17 mouse cellular contexts compared by ENCODE assay signal in the genomic region with DNA sequence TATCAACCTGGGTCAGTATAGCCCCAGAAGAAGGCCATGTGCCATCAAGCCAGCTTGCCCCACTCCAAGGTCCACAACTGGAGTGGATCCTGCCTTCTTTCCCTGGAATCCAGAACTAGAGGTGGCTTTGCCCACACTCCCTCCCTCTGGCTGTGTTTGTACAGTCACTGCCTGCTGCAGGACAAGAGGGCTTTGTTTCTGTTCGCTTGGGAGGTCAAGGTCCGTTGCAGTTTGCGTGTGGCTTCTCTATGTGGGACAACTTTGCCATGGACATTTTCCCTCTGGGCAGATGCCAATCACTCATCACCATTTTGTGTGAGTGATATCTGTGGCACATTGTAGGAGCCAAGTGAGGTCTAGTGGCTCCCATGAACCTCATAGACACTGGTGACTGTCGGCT.
DNase-seq lines count a peak whose midpoint lies in the region; ATAC-seq and TF ChIP-seq lines count a peak whose summit lies in the region.
"Had no signal": no experiment of that assay in that cellular context is flagged by ENCODE, and none has a peak within 500 bp of the region (broad histone marks: within the 10 kb centered on the region; RNA-seq: fewer than 3 reads in every experiment).

No protein-coding gene starts in this region.

- intact Hi-C loops in heart, adult 2 months (cut with DNase I): no loop called here

- no peak for ATAC-seq in heart, embryonic 12.5 days (ENCODE audit: insufficient number of reproducible peaks, low FRiP score)
- ATAC-seq in limb, embryonic 12.5 days (ENCODE audit: insufficient number of reproducible peaks, insufficient read depth, low FRiP score, low TSS enrichment, low read depth): no peak
- peak; percentile 66 for ATAC-seq in intestine, embryonic 16.5 days
- ATAC-seq in stomach, embryonic 14.5 days (ENCODE audit: insufficient number of reproducible peaks, insufficient read depth, low FRiP score, low read depth): peak; percentile 47; the same call in 1 of the 2 replicates
- ATAC-seq: forebrain, postnatal 0 days; midbrain, embryonic 15.5 days had no signal

- no peak overlapping the region for H3K4me2 ChIP-seq in heart, embryonic 12.5 days
- H3K4me2 ChIP-seq in limb, embryonic 12.5 days: no peak overlapping the region
- H3K4me2 ChIP-seq in intestine, embryonic 16.5 days (ENCODE audit: low read depth, low read length): no peak overlapping the region
- H3K4me2 ChIP-seq in stomach, embryonic 14.5 days (replicated peaks; ENCODE audit: low read depth, low read length): no peak overlapping the region
- H3K4me2 ChIP-seq: heart, embryonic 13.5 days; limb, embryonic 13.5 days; midbrain, embryonic 15.5 days had no signal

- no peaks in the 10 kb centered on the region for H3K36me3 ChIP-seq in heart, adult 2 months (ENCODE audit: control insufficient read depth, insufficient read depth, low read length)
- no peaks in the 10 kb centered on the region for H3K36me3 ChIP-seq in heart, embryonic 12.5 days
- H3K36me3 ChIP-seq in limb, embryonic 12.5 days: no peaks in the 10 kb centered on the region
- no peaks in the 10 kb centered on the region for H3K36me3 ChIP-seq in limb, embryonic 10.5 days
- H3K36me3 ChIP-seq in intestine, embryonic 16.5 days (ENCODE audit: control insufficient read depth, insufficient read depth, low read length): no peaks in the 10 kb centered on the region
- no peaks in the 10 kb centered on the region for H3K36me3 ChIP-seq in stomach, embryonic 14.5 days (ENCODE audit: control insufficient read depth, insufficient read depth, low read length)
- H3K36me3 ChIP-seq: heart, embryonic 13.5 days; hindbrain, embryonic 10.5 days; limb, embryonic 13.5 days; midbrain, embryonic 15.5 days had no signal

- no peak for TF ChIP-seq CTCF in heart, adult 2 months (IDR thresholded peaks at IDR 0.05)

- peak in 1 of 2 experiments; percentile 42 for DNase-seq in heart, adult 2 months
- no peak for DNase-seq in limb, embryonic 10.5 days (ENCODE audit: low spot score)
- DNase-seq in urinary bladder, postnatal 4 days (ENCODE audit: low spot score in 2 of 2): no peak
- DNase-seq in left cerebral cortex, adult 18-20 months (ENCODE audit: low spot score in 2 of 2): no peak
- DNase-seq: adrenal gland, postnatal 14 days; cerebellum, adult 18-20 months; forebrain, postnatal 0 days; lung, postnatal 10 days had no signal

- H3K27me3 ChIP-seq in heart, adult 2 months (ENCODE audit: control insufficient read depth, insufficient read depth, low read length): no peaks in the 10 kb centered on the region
- H3K27me3 ChIP-seq in heart, embryonic 12.5 days (replicated peaks): no peaks in the 10 kb centered on the region
- H3K27me3 ChIP-seq in limb, embryonic 12.5 days: 0 out of 2 replicates have a peak, but pooled peaks cover 3% of the 10 kb centered on the region
- 0 out of 2 replicates have a peak, but pooled peaks cover 8% of the 10 kb centered on the region for H3K27me3 ChIP-seq in limb, embryonic 10.5 days (ENCODE audit: low read depth, poor library complexity, severe bottlenecking)
- no peaks in the 10 kb centered on the region for H3K27me3 ChIP-seq in intestine, embryonic 16.5 days (replicated peaks; ENCODE audit: control insufficient read depth, insufficient read depth, low read length)
- no peaks in the 10 kb centered on the region for H3K27me3 ChIP-seq in stomach, embryonic 14.5 days (ENCODE audit: control insufficient read depth, insufficient read depth, low read length)
- H3K27me3 ChIP-seq: heart, embryonic 13.5 days; limb, embryonic 13.5 days; midbrain, embryonic 15.5 days had no signal

- H3K9ac ChIP-seq in heart, adult 2 months (ENCODE audit: low read depth, low read length): no peak overlapping the region
- no peak overlapping the region for H3K9ac ChIP-seq in heart, embryonic 12.5 days
- no peak overlapping the region for H3K9ac ChIP-seq in limb, embryonic 12.5 days (replicated peaks)
- H3K9ac ChIP-seq in intestine, embryonic 16.5 days (ENCODE audit: low read depth, low read length): no peak overlapping the region
- H3K9ac ChIP-seq in stomach, embryonic 14.5 days (replicated peaks; ENCODE audit: low read depth, low read length): no peak overlapping the region
- H3K9ac ChIP-seq: forebrain, postnatal 0 days; heart, embryonic 13.5 days; limb, embryonic 13.5 days; midbrain, embryonic 15.5 days had no signal

- H3K9me3 ChIP-seq in heart, embryonic 12.5 days (replicated peaks): no peaks in the 10 kb centered on the region
- H3K9me3 ChIP-seq in limb, embryonic 12.5 days: no peaks in the 10 kb centered on the region
- no peaks in the 10 kb centered on the region for H3K9me3 ChIP-seq in limb, embryonic 10.5 days (replicated peaks)
- H3K9me3 ChIP-seq in intestine, embryonic 16.5 days (ENCODE audit: control insufficient read depth, low read length): no peaks in the 10 kb centered on the region
- H3K9me3 ChIP-seq in stomach, embryonic 14.5 days (ENCODE audit: control insufficient read depth, low read depth, low read length): no peaks in the 10 kb centered on the region
- H3K9me3 ChIP-seq: heart, embryonic 13.5 days; hindbrain, embryonic 10.5 days; limb, embryonic 13.5 days; midbrain, embryonic 15.5 days had no signal

- no peak overlapping the region for H3K4me3 ChIP-seq in heart, adult 2 months
- no peak overlapping the region for H3K4me3 ChIP-seq in heart, embryonic 12.5 days
- H3K4me3 ChIP-seq in limb, embryonic 12.5 days (replicated peaks): no peak overlapping the region
- no peak overlapping the region for H3K4me3 ChIP-seq in limb, embryonic 10.5 days
- H3K4me3 ChIP-seq in intestine, embryonic 16.5 days (ENCODE audit: low read length): no peak overlapping the region
- H3K4me3 ChIP-seq in stomach, embryonic 14.5 days (ENCODE audit: low read depth, low read length): no peak overlapping the region
- H3K4me3 ChIP-seq: heart, embryonic 13.5 days; hindbrain, embryonic 10.5 days; limb, embryonic 13.5 days; megakaryocyte, embryonic 14.5 days; midbrain, embryonic 15.5 days had no signal

- 51% methylated on average over 4 of the region's 4 CpGs for WGBS in heart, adult 2 months
- 50% methylated on average over 4 of the region's 4 CpGs for WGBS in heart, embryonic 12.5 days
- 78% methylated on average over 4 of the region's 4 CpGs for WGBS in limb, embryonic 12.5 days
- 89% methylated on average over 4 of the region's 4 CpGs for WGBS in limb, embryonic 10.5 days
- 62% methylated on average over 4 of the region's 4 CpGs for WGBS in intestine, embryonic 16.5 days
- WGBS in stomach, embryonic 14.5 days: 67% methylated on average over 4 of the region's 4 CpGs

- no peak for TF ChIP-seq EP300 in heart, adult 2 months (IDR thresholded peaks at IDR 0.05; ENCODE audit: insufficient read depth, low read depth, low read length)

- H3K27ac ChIP-seq in heart, adult 2 months: peak overlapping the region; percentile 16; the same call in 1 of the 2 replicates
- H3K27ac ChIP-seq in heart, embryonic 12.5 days (ENCODE audit: poor library complexity, severe bottlenecking): no peak overlapping the region
- H3K27ac ChIP-seq in limb, embryonic 12.5 days: peak overlapping the region; percentile 17; the same call in 1 of the 2 replicates
- H3K27ac ChIP-seq in limb, embryonic 10.5 days: no peak overlapping the region
- 0 out of 2 replicates have a peak overlapping the region, but pooled peaks have one; percentile 16 for H3K27ac ChIP-seq in intestine, embryonic 16.5 days (ENCODE audit: low read length)
- 0 out of 2 replicates have a peak overlapping the region, but pooled peaks have one; percentile 12 for H3K27ac ChIP-seq in stomach, embryonic 14.5 days (ENCODE audit: low read length)
- H3K27ac ChIP-seq: heart, embryonic 13.5 days; limb, embryonic 13.5 days; midbrain, embryonic 15.5 days had no signal

- H3K79me2 ChIP-seq in heart, adult 2 months (replicated peaks; ENCODE audit: control insufficient read depth, insufficient read depth, low read length): no peaks in the 10 kb centered on the region

- no peak for TF ChIP-seq POLR2A in heart, adult 2 months (IDR thresholded peaks at IDR 0.05; ENCODE audit: insufficient read depth, low read depth, low read length)

- peaks cover 6% of the 10 kb centered on the region for H3K4me1 ChIP-seq in heart, adult 2 months (ENCODE audit: control insufficient read depth, insufficient read depth, low read length)
- H3K4me1 ChIP-seq in heart, embryonic 12.5 days (replicated peaks): peaks cover 48% of the 10 kb centered on the region
- H3K4me1 ChIP-seq in limb, embryonic 12.5 days (replicated peaks): peaks cover 19% of the 10 kb centered on the region
- peaks cover 28% of the 10 kb centered on the region for H3K4me1 ChIP-seq in limb, embryonic 10.5 days
- H3K4me1 ChIP-seq in intestine, embryonic 16.5 days (ENCODE audit: control insufficient read depth, insufficient read depth, low read length): peaks cover 15% of the 10 kb centered on the region
- H3K4me1 ChIP-seq in stomach, embryonic 14.5 days (ENCODE audit: control insufficient read depth, insufficient read depth, low read length): peaks cover 19% of the 10 kb centered on the region; the same call in 1 of the 2 replicates

Comparison
In these comparisons a context has a peak if more than half of its experiments do, and no peak if none do; other contexts are left out.
1. H3K27ac ChIP-seq: peak in heart, adult 2 months (single experiment), limb, embryonic 12.5 days (single experiment), intestine, embryonic 16.5 days (single experiment) and stomach, embryonic 14.5 days (single experiment); none in heart, embryonic 12.5 days (single experiment) and limb, embryonic 10.5 days (single experiment).
2. ATAC-seq: peak in intestine, embryonic 16.5 days (single experiment) and stomach, embryonic 14.5 days (single experiment); none in heart, embryonic 12.5 days (single experiment) and limb, embryonic 12.5 days (single experiment).